Mouse (Mus musculus): ENCODE results near the gene Arhgap19. TPM values are rescaled to one million over a fixed set of nuclear protein-coding genes. Genes with fewer than 3 reads are reported as not detected.
A peak's percentile ranks its signal among the peaks of the same experiment; 100 is the strongest.
"Not testable (repeated sequence)": the region's sequence is repeated elsewhere in the genome, so short reads cannot be mapped to it uniquely, and the experiment has no call there.

Arhgap19 gene
- 1 to 10 TPM; 2.4 to 2.5 TPM for total RNA-seq (2021)

DNA sequence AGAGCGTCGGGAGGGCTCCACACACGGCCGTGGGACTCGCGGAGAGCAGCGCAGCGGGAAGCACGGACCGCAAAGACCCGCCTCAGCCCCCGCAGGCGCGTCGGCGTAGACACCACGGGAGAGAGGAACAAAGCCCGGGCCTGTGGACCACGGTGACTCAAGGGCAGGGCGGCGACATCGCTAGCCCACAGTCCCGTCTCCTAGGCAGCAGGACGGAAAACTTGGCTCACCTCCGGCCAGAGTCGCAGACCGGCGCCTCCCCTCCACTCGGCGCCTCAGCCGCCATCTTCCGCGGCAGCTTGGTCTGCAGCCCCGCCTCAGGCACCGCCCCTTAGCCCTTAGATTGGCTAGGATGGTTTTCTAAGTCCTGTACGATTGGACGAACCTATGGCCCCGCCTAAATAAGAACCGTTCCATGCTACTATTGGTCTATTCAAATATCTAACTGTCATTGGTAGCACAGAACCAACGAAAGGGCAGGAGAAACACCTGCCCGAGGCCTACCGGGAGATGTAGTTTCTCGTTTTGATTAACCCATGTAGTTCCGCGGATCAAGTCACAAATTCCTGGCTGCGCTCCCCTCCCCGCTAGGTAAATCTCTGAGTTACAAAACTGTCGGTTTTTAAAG, at the start of gene Arhgap19:
Gene Arhgap19, minus strand, starts transcription at position 306 of the 628 bp plus-strand sequence.
- peak; percentile 63 to 65 for DNase-seq (ENCODE audit: extremely low spot score in 1 of 2, low spot score in 1 of 2)

DNA sequence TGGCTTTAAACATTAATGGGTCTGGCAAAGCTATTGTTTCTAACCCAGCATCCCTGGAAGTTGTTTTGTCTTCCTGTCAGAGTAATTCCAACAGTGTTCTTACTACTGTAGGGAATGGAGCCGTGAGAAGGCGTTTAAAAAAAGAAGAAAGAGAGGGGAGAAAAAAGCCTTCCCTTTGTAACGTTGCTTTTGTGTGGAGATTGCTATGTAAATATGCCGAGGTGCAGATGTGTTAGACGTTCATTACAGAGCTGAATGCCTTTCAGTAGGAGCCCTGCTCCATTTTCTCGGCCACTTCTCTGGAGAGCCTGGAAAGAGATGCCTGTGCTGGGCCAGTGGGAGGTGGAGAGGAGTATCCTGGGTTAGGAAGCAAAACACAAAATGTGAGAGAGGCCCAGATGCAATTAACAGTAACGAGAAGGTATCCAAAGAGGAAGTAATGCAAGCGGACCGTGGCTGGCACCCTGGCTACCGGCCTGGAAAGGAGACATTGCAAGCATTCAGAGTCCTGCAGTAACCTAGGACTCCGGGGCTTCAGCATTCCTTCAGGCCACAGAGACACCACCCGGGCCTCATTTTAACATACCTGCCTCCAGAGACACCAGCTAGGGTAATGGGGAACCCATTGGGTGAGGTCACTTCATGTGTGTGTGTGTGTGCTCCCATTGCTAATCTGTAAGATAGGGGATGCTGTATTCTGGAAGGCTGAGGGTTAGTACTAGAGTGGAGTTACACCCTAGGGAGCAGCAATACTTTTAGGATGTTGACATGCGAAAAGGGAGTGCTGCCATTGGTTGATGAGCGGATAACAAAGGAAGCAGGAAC, 49.1 kb upstream of the Arhgap19 start:
- no peak for DNase-seq (ENCODE audit: extremely low spot score in 1 of 2, low spot score in 1 of 2)

DNA sequence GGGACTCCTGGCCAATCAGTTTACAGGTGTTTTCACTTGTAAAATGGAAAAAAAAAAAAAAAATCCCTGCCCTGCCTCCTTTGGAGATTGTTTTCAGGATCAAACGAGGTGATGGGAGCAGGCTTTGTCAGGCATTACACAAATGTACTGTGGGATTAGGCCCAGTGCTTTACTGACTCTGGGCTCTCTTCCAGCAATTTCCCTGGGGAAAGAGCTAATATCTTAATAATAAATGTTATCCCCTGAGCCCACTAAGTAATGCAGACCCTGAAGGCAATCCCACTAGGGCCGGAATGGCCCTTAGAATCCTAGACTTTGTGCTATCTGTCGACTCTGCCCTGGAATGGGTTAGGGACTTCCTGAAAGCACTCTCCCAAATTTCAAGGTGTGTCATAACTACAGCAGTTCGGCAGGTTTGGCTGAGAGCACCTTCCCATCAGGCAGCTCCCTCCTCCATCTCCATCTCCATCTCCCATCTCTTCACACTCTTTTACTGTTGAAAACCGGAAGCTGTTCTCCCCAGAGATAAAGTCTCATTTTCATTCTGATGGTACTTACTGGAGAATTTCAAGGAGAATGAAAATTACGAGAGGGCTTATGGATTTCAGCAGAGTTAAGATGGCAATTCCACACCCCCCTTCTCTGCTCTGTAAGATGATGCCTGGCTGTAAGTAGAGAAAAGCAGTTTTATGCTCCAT, 48.3 kb upstream of the Arhgap19 start:
- no peak for DNase-seq (ENCODE audit: extremely low spot score in 1 of 2, low spot score in 1 of 2)

DNA sequence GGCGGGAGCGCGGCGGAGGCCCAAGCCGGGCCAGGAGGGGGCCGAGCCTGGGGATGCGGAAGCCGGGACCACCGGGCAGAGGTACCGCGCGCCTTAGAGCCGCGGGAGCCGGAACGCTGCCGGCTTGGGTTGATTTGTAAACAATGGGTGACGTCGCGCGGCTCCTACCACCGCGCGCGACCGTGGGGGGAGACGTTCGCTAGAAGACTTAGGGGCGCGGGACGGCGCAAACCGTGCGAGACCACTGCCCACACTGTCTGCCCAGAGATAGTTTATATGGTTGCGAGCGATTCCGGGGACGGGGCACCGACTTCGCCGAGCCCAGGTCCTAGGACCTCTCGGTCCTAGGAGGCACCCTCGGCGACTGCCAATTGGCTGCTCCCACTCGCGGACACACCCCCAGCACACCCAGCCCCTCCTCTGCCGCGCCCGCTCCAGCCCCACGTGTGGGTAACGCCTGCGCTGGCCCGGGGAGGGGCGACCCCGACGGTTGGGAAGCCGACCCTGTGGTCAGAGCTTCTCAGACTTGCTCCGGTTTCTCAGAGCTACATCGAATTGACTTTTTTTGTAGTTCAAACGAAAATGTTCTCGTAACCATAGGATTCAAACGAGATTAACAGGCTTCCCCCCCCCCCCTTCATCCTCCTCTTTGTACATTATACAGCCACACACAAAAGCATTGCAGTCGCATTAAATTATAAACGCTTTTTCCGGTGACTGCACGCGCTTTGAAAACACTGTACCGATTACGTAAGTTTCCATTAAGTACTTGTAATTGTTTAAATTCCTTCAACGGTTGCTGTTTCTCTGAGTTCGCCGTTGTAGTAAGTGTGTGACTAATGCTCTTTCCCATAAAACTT, 46.4 kb upstream of the Arhgap19 start, which contains the start of gene Frat2:
Gene Frat2, minus strand, starts transcription at position 141 of the 860 bp plus-strand sequence.
- DNase-seq (ENCODE audit: extremely low spot score in 1 of 2, low spot score in 1 of 2): peak; percentile 76 to 86

DNA sequence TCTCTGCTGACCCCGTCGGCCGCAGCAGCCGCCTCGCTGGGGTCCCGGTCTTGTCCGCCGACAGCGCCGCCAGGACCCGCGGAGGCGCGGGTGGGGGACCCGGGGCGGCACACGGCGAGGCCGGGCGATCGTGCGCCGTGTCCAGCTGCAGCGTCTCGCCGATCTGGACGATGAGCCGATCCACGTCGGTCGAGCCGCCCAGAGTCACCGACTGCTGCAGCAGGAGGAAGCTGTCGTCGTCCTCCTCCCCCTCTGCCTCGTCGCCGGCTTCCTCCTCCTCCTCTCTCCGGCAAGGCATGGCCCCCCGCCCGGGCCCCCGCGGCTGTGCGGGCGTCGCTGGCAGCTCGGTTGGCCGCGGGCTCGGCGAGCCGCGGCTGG, 45.8 kb upstream of the Arhgap19 start:
- DNase-seq (ENCODE audit: extremely low spot score in 1 of 2, low spot score in 1 of 2): not testable (repeated sequence)

DNA sequence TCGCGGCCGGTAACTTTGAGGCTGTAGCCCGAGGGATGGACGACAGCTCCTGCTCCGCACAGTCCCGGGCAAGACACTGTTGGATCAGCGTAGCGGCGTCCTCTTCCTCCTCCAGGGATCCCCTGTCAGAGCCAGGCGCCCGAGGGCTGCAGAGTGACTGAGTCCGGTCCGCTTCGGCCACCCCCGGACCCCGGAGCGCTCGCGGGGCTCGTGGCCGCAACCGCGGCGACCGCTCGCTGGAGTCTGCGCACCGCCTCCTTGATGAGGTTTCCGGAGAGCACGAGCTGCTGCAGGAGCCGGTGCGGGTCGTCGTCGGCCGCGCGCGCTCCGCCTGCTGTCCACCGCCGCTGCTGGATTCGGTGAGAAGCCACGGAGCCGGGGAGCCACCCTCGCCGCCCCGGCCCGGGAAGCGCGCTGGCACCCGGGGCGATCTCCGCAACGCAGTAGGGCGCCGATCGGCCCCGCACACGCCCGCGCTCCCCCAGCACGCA, 45.3 kb upstream of the Arhgap19 start:
- DNase-seq (ENCODE audit: extremely low spot score in 1 of 2, low spot score in 1 of 2): peak; percentile 25 to 50

DNA sequence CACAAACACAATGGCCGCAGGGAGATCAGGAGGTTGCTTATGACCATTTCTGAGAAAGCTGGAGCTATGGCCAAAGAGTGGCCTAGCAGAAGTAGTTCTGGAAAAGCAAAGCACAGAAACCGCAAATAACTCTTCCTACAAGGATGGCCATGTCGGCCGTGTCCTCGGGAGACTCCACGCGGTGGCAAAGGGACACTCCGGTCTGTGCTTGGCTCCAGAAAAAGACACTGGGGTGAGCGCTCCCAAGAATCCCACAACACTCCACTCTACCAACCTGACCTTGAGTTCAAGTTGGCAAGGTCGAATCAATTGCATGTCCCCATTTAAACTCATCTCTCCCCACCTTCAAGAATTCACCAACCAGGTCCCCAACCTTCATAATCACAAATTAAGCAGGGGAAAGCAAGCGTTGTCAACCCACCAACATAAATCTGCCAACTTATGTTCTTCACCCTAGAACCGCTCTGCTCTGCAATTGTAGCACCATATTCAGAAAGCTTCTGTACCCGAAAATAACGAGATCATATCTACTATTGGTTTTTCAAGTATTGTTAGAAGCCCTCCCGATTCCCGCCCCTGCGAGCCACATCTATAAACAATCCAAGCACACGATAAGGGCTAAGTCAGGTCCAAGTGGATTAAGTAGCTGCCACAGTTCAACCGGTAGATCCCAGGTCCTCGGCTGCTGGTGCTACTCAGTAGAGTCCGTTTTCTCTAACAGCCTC, 44.7 kb upstream of the Arhgap19 start:
- no peak for DNase-seq (ENCODE audit: extremely low spot score in 1 of 2, low spot score in 1 of 2)

DNA sequence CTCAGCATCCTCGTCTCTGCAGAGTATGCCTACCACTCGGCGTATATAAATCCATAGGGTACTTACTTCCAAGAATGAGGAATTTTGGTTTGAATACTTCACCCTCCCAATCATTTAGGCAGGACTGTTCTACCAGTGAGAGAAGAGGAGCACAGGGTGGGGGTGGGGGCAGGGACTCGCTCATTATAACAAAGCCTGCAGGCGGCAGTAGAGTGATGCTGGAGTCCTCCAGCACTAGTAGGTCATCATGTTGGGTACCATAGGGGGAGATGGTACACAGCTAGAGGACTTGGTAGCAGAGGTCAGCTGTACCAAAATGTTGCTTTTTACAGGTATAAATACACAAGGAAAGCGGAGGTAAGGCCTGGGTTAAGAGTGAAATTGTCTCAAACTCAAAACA, 42.5 kb upstream of the Arhgap19 start:
- DNase-seq (ENCODE audit: extremely low spot score in 1 of 2, low spot score in 1 of 2): no peak

DNA sequence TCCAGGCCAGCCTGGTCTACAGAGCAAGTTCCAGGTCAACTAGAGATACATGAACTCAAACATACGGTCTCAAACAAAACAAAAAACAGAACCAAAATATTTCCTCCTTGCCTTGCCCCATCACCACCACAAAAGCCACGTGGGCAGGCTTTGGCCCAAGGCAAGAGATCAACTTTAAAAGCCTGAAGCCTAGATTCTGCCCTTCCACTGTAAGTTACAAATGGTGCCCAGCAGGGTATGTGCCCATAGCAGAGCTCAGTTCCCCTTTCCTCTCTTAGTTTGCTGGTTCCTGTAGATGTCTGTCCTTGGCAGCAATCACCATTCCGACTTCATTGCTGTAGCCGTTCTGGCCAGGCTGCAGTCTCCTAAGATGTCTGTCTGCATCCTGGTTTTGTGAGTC, 40.9 kb upstream of the Arhgap19 start:
- DNase-seq (ENCODE audit: extremely low spot score in 1 of 2, low spot score in 1 of 2): no peak

DNA sequence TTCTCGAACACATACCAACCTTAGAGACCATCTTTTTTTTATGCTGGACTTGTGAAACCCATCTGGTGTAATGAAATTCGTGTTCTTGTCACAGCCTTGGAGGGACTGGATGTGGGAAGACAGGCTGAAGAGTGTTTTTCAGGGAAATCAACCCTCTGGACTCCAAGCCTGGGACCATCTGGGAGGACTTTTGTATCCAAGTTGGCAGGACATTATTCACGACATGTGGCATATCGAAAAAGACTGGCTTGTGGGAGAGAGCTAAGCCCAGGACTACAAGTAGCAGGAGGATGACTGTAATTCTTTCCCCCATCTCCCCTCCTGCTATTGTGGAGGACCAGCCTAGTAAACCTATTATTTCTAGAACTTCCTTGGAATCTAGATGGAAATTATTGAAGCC, 40.3 kb upstream of the Arhgap19 start:
- no peak for DNase-seq (ENCODE audit: extremely low spot score in 1 of 2, low spot score in 1 of 2)

DNA sequence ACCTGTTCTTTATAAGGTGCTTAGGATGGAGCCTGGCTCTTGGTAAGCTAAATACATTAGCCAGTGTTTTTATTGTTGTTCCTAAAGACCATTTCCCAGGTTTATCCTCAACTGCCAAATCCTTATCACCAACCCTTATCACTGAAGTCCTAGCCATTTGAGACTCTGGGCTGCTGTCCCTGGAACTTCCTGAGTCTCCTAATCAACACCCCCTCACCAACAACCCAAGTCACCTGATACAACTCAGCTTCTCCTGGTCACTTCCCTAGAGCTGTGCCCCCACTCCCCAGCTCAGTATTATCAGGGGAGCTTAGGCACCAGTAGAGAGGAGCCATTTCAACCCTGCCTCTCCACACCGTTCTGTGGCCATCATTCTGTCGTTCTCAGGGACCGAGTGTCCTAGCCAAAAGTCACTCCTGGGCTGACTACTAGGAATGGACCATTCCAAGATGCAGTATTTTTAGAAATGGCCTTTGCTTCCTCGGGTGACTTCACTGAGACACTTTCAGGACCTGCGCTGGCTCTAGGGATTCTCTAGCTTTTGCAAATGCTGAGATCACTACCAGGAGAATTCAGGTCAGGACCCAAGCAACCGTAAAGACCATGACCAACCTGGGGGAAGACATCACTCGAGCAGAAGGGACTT, 39.4 kb upstream of the Arhgap19 start:
- DNase-seq (ENCODE audit: extremely low spot score in 1 of 2, low spot score in 1 of 2): no peak

DNA sequence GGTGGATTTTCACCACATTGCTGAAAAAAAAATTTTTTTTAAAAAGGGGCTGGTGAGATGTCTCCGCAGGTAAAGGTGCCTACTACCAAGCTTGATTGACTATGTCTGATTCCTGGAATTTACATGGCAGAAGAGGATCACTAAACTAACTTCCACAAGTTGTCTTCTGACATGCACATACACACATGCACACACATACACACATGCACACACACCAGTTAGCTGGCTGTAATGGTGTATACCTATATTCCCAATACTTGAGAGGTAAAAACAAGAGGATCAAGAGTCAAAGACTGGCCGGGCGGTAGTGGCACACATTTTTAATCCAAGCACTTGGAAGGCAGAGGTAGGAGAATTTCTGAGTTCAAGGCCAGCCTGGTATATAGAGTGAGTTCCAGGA, 37.8 kb upstream of the Arhgap19 start:
- no peak for DNase-seq (ENCODE audit: extremely low spot score in 1 of 2, low spot score in 1 of 2)

DNA sequence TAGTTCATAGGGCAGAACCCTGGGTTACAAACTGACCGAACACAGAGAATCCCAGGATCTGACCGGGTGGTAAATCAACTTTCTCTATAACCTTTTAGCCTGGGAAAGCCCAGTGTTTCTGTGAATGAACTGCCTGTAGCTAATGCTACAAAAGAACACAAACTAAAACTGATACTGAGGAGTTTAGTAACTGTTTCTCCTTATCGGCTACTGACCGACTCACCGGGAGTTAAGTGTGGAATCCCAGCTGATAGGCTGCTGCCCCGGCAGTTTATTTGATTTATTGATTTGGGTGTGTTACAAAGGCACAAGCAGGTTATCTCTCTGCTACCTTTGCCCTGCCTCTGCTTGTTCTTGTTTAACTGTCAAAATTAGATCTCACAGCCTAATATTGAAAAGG, 37.0 kb upstream of the Arhgap19 start:
- no peak for DNase-seq (ENCODE audit: extremely low spot score in 1 of 2, low spot score in 1 of 2)

DNA sequence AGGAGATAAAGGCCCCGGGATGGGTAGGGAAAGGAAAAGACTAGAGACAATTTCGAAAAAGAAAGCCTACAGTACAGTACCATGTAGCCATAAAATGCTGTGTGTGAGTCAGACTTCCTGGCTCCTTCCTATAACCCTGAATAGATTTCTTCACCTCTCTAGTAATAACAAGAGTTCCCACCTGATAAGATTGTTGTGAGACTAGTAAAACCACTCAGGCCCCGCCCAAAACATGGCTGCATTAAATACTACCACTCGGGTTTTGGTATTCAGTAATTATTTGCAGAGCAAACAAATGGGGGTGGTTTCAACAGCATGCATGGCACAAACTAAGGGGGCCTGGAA, 36.0 kb upstream of the Arhgap19 start:
- DNase-seq (ENCODE audit: extremely low spot score in 1 of 2, low spot score in 1 of 2): no peak

DNA sequence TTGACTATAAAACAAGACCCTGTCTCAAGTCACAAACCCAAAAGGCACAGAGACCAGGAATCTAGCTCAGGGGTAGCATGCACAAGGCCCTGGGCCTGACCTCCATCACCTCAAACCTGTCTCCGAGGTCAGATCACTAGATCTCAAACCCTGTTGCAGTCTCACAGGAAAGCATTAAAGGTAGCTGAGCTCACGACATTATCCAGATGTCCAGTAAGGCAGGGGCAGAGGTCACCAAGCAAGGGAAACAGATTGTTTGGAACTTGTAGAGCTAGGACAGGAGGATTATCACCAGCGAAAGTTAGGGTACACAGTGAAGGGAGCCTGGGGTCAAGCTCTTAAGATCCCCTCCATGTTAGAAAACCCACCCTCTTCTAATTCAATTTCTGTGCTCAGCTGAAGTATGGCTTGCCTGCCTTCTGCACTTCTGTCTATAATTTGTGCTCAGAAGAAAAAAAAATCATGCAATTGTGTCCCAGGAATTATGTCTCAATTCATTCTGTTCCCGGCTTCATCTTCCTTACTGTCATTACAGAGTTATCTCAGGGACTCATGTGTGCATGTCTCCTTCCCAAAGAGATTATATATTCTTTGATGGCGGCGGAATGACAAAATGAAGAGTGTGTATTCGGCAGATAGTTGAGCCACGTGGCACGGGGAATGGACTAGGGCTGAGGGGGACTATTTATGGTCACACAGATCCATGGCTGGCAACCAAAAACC, 35.5 kb upstream of the Arhgap19 start:
- DNase-seq (ENCODE audit: extremely low spot score in 1 of 2, low spot score in 1 of 2): no peak

DNA sequence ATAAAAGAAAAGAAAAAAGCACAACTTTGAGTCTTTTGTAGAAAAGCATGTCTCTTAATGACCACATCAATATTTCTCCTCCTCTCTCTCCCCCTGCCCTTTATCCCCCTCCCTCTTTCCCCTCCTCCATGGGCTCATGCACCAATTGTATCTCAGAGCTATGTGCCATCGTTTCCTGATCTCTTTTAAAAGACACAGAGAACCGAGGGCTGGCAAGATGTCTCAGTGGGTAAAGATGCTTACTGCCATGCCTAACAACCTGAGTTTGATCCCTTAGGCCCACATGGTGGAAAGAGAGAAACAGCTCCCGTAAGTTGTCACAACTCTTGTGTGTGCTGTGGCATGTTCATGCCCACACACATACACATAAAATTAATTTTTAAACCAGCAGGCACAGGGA, 34.9 kb upstream of the Arhgap19 start:
- DNase-seq (ENCODE audit: extremely low spot score in 1 of 2, low spot score in 1 of 2): no peak

DNA sequence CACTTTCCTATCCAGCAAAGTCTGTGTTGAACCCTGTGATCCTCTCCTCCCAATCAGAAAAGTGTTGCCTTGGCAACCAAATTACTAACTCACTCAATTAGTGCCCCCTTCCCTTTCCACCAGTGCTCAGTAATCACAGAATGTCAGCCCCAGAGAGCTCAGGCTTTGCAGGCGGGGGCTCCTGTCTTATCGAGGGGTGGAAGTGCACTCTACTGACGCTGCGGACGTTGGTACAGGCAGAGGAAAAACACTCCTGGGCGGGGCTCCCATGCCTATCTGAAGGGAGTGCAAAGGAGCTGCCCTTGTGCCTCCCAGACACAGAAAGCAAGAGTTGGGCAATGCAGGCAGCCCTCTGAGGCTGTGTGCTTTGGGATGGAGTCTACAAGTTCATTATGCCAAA, 34.0 kb upstream of the Arhgap19 start:
- peak; percentile 44 to 45 for DNase-seq (ENCODE audit: extremely low spot score in 1 of 2, low spot score in 1 of 2)

DNA sequence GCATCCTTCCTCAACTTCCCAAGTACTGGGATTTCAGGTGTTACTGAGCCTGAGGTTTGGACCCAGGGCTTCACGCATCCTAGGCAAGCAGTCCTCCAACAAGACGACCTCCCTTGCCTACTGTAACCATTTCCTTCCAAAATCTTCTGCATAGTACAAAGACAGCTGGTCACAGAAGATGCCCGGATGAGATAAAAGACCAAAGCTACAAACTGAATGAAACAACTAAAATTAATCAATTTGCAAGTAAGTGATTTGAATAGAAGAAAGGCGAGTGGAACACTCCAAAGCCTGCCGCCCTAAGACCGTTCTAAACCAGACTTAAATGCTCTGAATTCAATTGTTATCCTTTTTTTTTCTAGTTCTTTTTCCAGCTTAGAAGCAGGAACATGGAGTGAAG, 33.6 kb upstream of the Arhgap19 start:
- DNase-seq (ENCODE audit: extremely low spot score in 1 of 2, low spot score in 1 of 2): no peak
